Mouse (Mus musculus) liver, postnatal 0 days (tissue): ENCODE results near the gene Ssu72. TPM values are rescaled to one million over a fixed set of nuclear protein-coding genes. Genes with fewer than 3 reads are reported as not detected.

Source experiments
- ATAC-seq: fragments of 200-750 bp; cut with Nextera tagmentation; 2 replicates; pipeline ENCODE4 v1.8.0; 2017; ENCODE audit warnings: mild to moderate bottlenecking, moderate library complexity
- DNase-seq: peaks from one replicate; pipeline ENCODE4 v3.0.0-alpha.2; 2016
- H3K27ac ChIP-seq: fragments of 300-500 bp; sonication (generic); 2 replicates; pipeline ENCODE4 v1.5.1; 2014; ENCODE audit warnings: antibody characterized with exemption, moderate library complexity, mild to moderate bottlenecking, low read depth
- H3K27me3 ChIP-seq: fragments of 300-500 bp; sonication (generic); 2 replicates; pipeline ENCODE4 v1.6.1; 2014; ENCODE audit warnings: low read length, control low read depth, mixed read lengths; ENCODE audit not compliant: insufficient read depth
- H3K36me3 ChIP-seq: fragments of 300-500 bp; sonication (generic); replicated peaks from 2 replicates; pipeline ENCODE4 v1.6.1; 2014; ENCODE audit warnings: mild to moderate bottlenecking, control low read depth, low read length, moderate library complexity, mixed read lengths; ENCODE audit not compliant: insufficient read depth
- H3K4me1 ChIP-seq: fragments of 300-500 bp; sonication (generic); 2 replicates; pipeline ENCODE4 v1.6.1; 2014; ENCODE audit warnings: antibody characterized with exemption, mild to moderate bottlenecking, control low read depth; ENCODE audit not compliant: insufficient read depth
- H3K4me2 ChIP-seq: fragments of 300-500 bp; sonication (generic); 2 replicates; pipeline ENCODE4 v1.6.1; 2014; ENCODE audit warnings: low read depth, mild to moderate bottlenecking, low read length, moderate library complexity, mixed read lengths
- H3K4me3 ChIP-seq: fragments of 300-500 bp; sonication (generic); 2 replicates; pipeline ENCODE4 v1.5.1; 2014; ENCODE audit warnings: low read depth, low read length
- H3K9ac ChIP-seq: fragments of 300-500 bp; sonication (generic); replicated peaks from 2 replicates; pipeline ENCODE4 v1.6.1; 2014; ENCODE audit warnings: mild to moderate bottlenecking, moderate library complexity
- H3K9me3 ChIP-seq: fragments of 300-500 bp; sonication (generic); 2 replicates; pipeline ENCODE4 v1.6.1; 2016; ENCODE audit warnings: mild to moderate bottlenecking, control low read depth, low read length, mixed read lengths
- CTCF ChIP-seq: sonication (generic); IDR thresholded peaks from 2 replicates; pipeline ENCODE4 v1.5.1; 2016; ENCODE audit warnings: antibody characterized with exemption, low read depth
- EP300 ChIP-seq: IDR thresholded peaks from 2 replicates; pipeline ENCODE4 v1.6.1; 2016; ENCODE audit warnings: antibody characterized with exemption, low read depth, mild to moderate bottlenecking
- WGBS: fragments of 180-500 bp; shearing (Covaris S2); extraction: QIAGEN DNeasy Blood & Tissue Kit; methylation state at CpG from one replicate; pipeline ENCODE4 v1.1.7; 2014; ENCODE audit not compliant: insufficient replicate concordance; 5-methylcytosine and 5-hydroxymethylcytosine counted together
- polyA plus RNA-seq: library from polyadenylated mRNA; unstranded; fragments of >200 nt; fragmentation: Nextera tagmentation; extraction: Ambion mirVana; gene quantifications from 2 replicates; pipeline ENCODE4 v1.2.1, GENCODE M21; 2015

Gene Ssu72
- polyA plus RNA-seq, 1 experiment from 2014 or later = 66.6 TPM

DNA sequence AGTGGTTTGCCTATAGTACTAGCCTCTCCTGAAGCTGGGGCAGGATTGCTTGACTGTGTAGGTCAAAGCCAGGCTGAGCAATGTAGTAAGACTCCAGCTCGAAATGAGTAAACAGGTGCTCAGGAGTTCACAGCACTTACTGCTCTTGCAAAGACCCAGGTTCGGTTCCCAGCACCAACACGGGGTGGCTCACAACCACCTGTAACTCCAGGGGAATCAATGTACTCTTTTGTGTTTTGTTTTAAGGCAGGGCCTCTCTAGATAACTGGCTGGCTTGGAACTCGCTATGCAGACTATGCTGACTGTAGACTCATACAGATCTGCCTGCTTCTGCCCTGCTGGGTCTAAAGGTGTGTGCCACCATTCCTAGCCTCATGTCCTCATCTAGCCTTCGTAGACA, 38.1 kb downstream of the Ssu72 start:
- TF ChIP-seq CTCF (no peak), EP300 (no peak)
- DNase-seq (no peak), ATAC-seq (no peak)
- 79% methylated on average over 5 of the region's 5 CpGs for WGBS
- no peaks in the 10 kb centered on the region for H3K4me1 ChIP-seq
- H3K9me3 ChIP-seq = no peaks in the 10 kb centered on the region
- H3K27me3 ChIP-seq = no peaks in the 10 kb centered on the region
- no peak overlapping the region for H3K4me2 ChIP-seq
- H3K4me3 ChIP-seq = no peak overlapping the region
- no peak overlapping the region for H3K27ac ChIP-seq
- no peak overlapping the region for H3K9ac ChIP-seq
- peaks cover 48% of the 10 kb centered on the region for H3K36me3 ChIP-seq

DNA sequence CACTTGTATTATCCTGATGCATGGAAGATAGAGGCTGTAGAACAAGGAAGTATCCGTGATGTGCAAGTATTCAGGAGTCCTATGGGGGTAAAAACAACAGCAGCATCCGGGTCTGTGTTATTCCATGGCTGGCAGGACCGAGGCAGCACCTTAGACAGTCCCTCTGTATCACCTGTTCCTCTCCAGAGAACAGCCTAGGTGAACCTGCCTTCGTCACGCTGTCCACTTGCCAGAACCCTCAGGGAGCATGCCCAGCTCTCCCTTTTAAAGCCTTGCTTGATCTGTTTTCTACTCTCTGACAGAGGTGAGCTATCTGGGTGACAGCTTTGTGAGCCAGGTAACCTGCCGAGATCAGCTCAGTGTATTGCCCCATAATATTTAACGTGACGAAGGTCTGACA, 39.9 kb downstream of the Ssu72 start:
- Histone ChIP-seq H3K4me2 (no peak overlapping the region), H3K27me3 (no peaks in the 10 kb centered on the region), H3K36me3 (peaks cover 64% of the 10 kb centered on the region), H3K27ac (no peak overlapping the region), H3K4me1 (no peaks in the 10 kb centered on the region), H3K4me3 (no peak overlapping the region), H3K9me3 (no peaks in the 10 kb centered on the region), H3K9ac (no peak overlapping the region)
- no peak for DNase-seq
- WGBS = 84% methylated on average over 8 of the region's 8 CpGs
- no peak for TF ChIP-seq EP300
- no peak for TF ChIP-seq CTCF
- ATAC-seq = no peak

DNA sequence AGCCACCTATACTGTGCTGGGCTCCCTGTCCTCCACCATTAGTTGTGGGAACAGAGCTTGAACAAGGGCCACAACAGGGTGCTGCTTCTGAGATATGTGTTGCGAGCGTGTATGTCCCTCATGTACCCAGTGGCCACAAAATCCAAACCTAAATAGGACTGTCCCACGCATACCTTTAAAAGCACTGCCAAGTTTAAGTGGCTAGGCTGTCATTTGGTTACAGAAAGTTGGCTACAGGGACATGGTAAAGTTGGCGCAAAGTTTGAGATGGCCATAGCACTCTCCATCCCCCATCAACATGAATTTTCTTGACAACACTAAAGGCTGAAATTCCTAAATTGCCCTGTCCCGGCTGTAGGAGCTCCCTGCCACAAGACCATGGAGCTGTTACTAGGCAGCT, 40.5 kb downstream of the Ssu72 start:
- TF ChIP-seq EP300 = no peak
- no peak for TF ChIP-seq CTCF
- H3K4me3 ChIP-seq = no peak overlapping the region
- 90% methylated on average over 5 of the region's 5 CpGs for WGBS
- H3K27ac ChIP-seq = no peak overlapping the region
- no peaks in the 10 kb centered on the region for H3K4me1 ChIP-seq
- H3K36me3 ChIP-seq = peaks cover 71% of the 10 kb centered on the region
- DNase-seq = no peak
- no peaks in the 10 kb centered on the region for H3K9me3 ChIP-seq
- no peak for ATAC-seq
- no peak overlapping the region for H3K9ac ChIP-seq
- H3K4me2 ChIP-seq = no peak overlapping the region
- H3K27me3 ChIP-seq = no peaks in the 10 kb centered on the region

- ATAC-seq = no peak
- peaks cover 77% of the 10 kb centered on the region for H3K36me3 ChIP-seq
- no peak overlapping the region for H3K4me2 ChIP-seq
- WGBS = 78% methylated on average over 8 of the region's 8 CpGs
- no peaks in the 10 kb centered on the region for H3K4me1 ChIP-seq
- H3K27ac ChIP-seq = no peak overlapping the region
- no peak for DNase-seq
- no peak for TF ChIP-seq CTCF
- no peak for TF ChIP-seq EP300
- no peaks in the 10 kb centered on the region for H3K27me3 ChIP-seq
- H3K9ac ChIP-seq = no peak overlapping the region
- no peaks in the 10 kb centered on the region for H3K9me3 ChIP-seq
- H3K4me3 ChIP-seq = no peak overlapping the region
These were observed 41.5 kb downstream of the Ssu72 start for GRCm38 (mm10) chr4:155746036-155746548.

DNA sequence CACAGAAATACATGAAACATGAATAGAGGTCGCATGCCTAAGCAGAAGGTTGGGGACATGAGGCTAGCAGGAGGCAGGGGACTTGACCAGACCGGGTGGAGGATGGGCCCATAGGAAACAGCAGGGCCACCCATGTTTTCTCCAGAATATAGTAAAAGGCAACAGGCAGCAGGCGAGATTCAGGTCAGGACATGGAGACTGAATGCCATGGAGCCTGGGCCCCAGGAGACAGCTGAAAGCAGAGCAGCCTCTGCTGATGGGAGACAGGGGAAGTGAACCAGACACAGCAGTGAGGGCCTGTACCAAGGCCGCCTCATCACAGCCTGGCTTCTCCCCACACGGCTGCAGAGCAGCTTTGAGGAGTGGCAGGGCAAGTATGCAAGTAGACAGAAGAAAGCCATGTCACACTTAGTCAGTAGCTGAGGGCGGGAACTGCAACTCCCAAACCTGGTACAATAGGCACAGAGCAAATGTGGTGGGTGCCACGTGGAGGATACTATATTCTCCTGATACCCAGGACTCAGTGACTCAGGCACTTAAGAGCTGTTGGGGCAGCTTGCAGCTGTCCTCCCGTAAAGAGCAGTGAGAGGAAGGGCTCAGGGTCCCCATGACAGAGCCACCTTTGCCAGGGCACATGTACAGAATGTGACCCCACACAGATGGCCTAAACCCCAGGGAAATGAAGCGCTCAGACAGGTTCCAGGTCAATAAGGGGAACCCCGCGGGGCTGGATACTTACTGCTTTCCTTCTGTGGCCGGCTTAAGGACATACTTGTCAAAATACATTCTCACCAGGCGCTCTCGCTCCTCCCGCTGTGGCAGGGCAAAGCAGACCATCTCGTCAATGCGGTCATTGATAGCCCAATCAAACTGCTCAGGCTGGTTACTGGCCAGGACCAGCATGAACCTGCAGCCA, 42.2 kb downstream of the Ssu72 start:
- H3K9ac ChIP-seq = no peak overlapping the region
- 79% methylated on average over 17 of the region's 17 CpGs for WGBS
- TF ChIP-seq CTCF (no peak), EP300 (no peak)
- H3K9me3 ChIP-seq = no peaks in the 10 kb centered on the region
- peaks cover 81% of the 10 kb centered on the region for H3K36me3 ChIP-seq
- DNase-seq = no peak
- no peaks in the 10 kb centered on the region for H3K4me1 ChIP-seq
- no peak overlapping the region for H3K4me2 ChIP-seq
- no peak for ATAC-seq
- no peak overlapping the region for H3K27ac ChIP-seq
- no peaks in the 10 kb centered on the region for H3K27me3 ChIP-seq
- H3K4me3 ChIP-seq = no peak overlapping the region

- DNase-seq (no peak), ATAC-seq (no peak)
- no peak overlapping the region for H3K27ac ChIP-seq
- no peak for TF ChIP-seq CTCF
- no peak for TF ChIP-seq EP300
- H3K27me3 ChIP-seq = no peaks in the 10 kb centered on the region
- H3K4me2 ChIP-seq = no peak overlapping the region
- no peaks in the 10 kb centered on the region for H3K9me3 ChIP-seq
- no peak overlapping the region for H3K9ac ChIP-seq
- no peak overlapping the region for H3K4me3 ChIP-seq
- peaks cover 17% of the 10 kb centered on the region for H3K4me1 ChIP-seq
- WGBS = 89% methylated on average over 12 of the region's 12 CpGs
- peaks cover 33% of the 10 kb centered on the region for H3K36me3 ChIP-seq
These were observed 52.4 kb downstream of the Ssu72 start for GRCm38 (mm10) chr4:155757011-155757410.
